Mouse (Mus musculus): ENCODE measurements around the gene Shld1.
A peak's percentile ranks its signal among the peaks of the same experiment; 100 is the strongest.

Shld1 gene

DNA sequence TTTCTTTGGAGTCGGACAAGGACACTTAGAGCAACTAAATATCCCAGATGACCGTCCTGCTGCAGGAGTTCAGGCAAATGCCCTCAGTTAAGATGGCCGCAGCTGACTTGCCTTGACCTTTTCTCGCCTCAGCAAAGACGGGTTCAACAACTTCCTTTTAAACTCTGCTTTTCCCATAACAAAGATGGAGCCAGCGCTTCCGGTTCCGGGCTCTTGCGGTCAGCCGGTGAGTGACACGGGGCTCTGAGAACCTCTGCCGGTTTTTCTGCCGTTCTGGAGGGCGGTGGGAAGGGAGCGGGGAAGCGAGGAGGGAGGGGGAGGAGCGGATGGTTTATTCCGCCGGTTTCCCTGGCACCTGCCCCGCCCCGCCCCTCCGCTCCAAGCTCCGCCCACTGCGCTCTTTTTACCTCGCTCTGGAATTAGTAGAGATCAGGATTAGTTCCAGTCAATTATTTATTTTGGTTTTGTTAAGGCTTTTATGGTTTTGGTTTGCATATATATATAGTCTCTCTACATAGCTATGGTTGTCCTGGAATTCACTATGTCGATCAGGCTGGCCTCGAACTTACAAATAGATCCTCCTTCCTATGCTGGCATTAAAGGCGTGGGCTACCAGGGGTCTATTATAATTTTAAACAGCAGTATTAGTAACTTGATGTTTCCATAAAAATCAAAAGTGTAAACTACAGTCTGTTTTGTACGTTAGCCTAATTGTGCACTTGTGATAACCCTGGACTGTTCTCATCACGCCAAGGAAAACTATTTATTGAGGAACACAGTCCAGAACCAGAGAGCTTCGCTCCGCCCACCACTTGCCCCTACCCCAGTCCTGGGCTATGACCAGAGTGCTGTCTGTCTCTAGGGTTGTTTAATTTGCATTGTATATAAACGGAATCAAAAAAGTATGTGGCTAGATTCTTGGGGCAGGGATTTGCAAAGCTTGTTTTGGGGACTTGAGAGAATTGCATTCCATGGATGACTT lies at the start of gene Shld1:
Gene Shld1 (plus strand): TSS at position 176 of the 982 bp plus-strand sequence.
- peak; percentile 89 for DNase-seq (ENCODE audit: low read depth, low spot score)

DNA sequence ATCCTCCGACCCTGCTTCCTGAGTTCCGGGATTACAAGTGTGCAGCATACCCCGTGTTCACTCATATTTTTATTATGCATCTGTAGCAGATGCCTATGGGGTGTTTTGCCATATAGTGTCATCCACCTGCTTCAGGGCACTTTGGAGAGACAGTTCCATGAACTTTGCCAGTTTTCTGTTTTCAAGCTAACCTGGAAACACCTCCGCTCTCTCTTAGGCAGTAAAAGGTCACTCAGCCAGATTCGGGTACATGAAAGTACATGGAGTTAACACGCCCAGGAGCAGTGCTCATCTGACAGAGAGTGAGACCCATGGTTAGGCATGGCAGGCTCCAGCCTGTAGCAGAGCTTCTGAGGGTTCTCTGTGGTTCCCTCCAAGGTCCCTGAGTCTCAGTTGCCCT lies 48.4 kb upstream of the Shld1 start:
- DNase-seq (ENCODE audit: low read depth, low spot score), result no peak

DNA sequence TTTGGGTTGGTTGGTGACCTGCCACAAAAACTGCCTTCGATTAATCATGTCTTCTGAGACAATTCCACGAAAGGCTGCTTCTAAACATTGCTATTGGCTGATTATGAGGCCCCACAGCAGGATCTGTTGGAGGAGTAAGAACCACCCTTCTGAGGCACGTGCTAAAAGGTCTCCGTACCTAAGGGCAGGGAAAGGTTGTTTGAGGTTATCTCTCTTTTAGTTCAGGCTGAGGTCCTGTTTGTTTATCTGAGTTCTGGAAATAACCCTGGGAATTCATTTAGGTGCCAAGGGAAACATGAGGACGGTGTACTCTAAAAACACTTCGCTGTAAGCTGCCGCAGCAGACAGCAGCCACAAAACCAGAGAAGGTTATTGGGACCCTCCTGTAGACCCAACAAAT lies 47.4 kb upstream of the Shld1 start:
- DNase-seq (ENCODE audit: low read depth, low spot score), result no peak

DNA sequence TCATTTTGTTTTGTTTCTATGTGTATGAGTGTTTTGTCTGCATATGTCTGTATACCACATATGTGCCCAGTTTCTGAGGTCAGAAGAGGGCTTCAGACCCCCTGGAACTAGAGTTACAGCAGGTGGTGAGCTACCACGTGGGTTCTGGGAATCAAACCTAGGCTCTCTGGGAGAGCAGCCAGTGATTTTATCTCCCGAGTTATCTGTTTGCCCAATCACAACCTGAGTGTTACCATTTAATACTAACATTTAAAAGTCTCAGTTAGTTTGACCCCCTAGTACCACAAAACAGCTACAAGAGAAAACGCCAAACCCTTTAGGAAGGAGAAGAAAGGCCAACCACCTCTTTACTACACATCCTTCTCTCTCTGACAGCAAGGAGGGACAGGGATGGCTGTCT lies 45.5 kb upstream of the Shld1 start:
- no peak for DNase-seq (ENCODE audit: low read depth, low spot score)

DNA sequence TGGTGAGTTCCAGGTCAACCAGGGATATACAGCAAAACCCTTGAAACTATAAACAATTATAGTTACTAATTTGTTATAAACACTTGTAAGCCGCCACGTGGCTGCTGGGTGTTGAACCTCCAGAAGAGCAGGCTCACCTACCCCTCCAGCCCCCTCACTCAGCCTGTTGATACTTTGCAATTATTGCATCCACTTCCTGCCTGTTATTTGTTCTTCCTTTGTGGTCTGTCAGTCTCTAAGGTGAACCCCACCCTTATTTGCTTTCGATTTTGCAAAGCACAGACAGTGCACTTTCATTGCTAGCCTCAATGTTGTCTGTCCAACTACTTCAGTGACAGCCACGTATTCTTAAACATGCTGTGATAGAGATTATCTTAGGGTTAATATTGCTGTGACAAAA lies 43.6 kb upstream of the Shld1 start:
- peak; percentile 85 for DNase-seq (ENCODE audit: low read depth, low spot score)

DNA sequence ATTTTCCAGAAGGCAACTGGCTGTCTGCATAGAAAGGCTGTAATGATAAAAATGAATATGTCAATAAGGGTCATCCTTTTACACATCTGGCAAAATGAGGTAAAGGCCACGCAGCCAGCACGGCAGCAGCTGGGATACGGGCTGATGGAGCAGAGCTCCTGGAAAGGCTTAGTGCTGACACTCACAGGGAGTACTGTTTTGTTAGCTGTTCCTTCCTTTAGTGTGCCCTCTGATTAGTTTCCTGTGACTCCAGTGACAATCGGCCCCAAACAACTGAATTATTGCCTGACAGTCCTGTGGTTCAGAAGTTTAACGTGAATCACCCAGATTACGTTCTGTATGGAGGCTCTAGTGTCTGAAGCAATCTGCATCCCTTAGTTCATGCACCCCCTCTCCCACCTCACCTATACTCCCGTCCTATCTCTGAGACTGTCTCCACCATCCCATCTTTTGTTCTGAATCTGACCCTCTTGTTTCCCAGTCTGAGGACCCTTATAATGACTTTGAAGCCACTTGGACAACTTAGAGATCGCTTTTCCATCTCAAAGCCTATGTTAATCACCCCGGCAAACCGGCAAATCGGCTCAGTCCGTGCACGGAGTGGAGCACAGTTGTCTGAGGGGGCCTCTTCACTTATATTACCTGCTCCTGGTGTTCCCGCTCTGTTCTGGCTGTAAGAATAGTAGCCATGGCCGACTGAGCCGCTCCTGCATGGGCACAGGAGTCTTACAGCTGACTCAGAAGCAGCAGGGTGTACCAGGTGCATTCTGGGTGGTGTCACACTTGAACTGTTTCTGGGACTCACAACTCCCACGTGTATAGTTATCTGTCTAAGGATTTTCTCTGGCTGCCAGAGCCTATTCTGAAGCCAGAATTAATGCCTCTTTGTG lies 39.6 kb upstream of the Shld1 start:
- no peak for DNase-seq (ENCODE audit: low read depth, low spot score)

DNA sequence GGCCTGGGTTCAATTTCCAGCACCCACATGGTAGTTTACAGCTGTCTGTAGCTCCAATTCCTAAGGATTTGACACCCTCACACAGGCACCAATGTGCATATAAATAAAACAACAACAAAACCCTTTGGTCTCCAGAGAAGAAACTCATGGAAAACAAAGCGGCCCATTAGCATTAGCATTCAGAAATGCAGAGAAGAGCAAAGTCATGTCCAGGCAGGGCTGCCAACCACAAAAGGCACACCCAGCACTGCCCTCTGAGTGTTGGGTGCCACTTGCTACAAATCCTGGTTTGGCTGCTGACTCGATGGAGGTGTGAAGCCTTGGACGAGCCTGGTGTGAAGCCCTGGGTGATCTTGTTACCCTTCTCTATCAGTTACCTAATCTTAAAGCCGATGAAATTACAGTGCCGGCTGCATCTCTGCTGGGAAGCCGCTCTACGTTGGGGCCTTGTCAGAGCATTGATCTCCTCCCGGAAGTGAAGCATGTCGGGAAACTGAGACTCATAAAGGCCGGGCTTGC lies 37.3 kb upstream of the Shld1 start:
- no peak for DNase-seq (ENCODE audit: low read depth, low spot score)

DNA sequence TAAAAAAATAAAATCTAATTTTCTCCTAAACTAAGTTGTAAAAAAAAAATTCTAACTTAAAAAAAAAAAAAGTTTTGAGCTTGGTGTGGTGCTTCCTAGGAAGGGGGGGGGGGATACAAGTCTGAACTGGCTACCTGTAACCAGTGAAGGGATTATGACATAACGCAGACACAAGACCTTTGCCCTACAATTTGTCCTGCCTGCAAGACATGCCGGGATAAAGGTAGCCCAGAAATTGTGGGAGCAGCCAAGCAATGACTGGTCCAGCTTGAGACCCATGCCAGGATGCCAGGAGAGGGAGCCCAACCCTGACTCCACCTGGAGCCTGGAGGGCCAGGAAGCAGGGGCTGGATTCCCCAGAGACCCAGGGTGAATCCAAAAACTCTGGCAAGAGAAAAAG lies 36.2 kb upstream of the Shld1 start:
- no peak for DNase-seq (ENCODE audit: low read depth, low spot score)

DNA sequence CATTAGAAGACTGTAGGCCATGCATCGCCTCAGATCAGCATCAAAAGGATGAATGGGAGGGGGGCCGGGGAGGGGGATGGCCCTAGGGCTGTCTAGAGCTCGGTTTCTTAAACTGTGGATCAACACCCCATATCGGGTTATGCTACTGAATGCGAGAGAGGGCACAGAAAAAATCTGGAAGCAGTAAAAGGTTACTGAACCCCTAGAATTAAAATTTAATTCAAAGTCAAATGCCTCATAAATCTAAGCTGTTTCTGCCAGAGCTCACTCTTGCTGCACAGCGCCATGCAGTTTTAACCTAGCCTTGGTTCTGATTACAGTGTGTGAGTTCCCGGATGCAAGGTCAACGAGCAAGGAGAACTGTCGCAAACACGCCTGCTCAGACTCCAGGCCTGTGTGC lies 34.3 kb upstream of the Shld1 start:
- no peak for DNase-seq (ENCODE audit: low read depth, low spot score)

DNA sequence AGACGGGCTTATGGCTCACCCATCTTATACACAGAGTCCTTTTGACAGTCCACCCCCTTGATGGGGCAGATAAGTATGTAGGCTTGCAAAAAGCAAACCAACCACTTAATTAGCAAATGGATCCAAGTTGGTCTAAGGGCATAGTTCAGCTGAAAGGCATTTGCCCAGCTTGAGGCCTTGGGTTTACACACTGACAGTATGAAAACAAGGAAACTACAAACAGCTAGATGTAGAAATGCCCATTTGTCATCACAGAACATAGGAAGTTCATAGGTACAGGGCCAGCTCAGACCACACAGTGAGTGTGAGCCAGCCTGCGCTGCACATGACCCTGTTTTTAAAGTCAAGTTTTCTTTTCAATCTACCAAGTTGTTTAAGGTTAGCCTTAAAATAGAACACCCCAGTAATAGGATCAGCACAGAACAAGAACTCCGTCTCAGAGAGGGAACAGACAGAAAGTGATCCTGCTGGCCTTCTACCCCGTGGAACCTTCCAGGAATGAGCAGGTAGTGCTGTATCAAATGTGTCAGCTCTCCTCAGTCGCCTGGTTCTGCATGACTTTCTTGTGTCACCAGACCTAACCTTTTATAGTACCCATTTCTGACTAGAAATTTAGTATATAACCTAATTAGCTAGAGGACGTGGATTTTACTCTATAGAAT lies 31.8 kb upstream of the Shld1 start:
- no peak for DNase-seq (ENCODE audit: low read depth, low spot score)

DNA sequence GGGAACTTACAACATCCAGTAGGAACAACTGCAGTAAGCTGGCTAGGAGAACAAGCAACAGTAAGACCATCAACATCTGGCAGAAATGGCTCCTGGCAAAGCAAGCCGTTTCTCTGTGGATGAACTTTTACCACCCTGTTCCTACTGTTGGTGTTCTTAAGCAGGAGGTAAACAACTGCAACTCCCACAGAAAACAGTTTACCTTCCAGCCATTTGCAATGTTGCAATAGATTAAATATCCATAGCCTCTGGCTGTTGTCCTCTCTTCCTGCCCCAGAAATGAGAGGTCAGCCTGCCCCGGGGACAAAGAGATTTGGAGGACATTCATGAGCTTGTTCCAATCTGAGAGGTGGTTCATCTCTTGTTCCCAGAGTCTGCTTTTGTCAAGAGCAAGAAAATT lies 29.5 kb upstream of the Shld1 start:
- no peak for DNase-seq (ENCODE audit: low read depth, low spot score)

DNA sequence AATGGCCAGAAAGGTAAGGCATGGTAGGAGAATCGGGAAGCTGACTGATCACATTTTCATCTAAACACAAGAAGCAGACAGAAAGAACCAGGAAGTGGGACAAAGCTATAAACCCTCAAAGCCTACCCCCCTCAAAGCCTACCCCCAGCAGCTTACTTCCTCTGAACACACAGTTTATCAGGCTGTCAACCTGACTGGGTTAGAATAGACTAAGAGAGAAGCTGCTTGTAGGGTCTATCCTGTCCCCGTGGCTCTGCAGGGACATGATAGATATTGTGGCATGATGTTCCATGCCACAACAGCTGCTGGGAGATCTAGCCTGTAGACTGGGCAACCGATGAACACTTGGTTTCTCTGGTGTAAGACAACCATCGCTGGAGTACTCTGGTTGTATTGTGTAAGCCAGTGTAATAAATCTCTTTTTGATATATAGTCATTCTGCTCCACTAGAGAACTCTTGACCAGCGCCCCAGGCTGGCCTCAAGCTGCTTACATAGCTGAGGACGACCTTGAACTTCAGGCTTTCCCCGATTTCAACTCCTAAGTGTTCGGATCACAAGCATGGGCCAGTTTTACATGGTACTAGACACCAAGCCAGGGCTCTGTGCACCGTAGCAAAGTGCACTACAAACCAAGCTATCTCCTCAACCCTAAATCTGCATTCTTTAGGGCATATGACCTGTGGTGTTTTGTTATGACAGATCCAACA lies 28.2 kb upstream of the Shld1 start:
- peak; percentile 19 for DNase-seq (ENCODE audit: low read depth, low spot score)

DNA sequence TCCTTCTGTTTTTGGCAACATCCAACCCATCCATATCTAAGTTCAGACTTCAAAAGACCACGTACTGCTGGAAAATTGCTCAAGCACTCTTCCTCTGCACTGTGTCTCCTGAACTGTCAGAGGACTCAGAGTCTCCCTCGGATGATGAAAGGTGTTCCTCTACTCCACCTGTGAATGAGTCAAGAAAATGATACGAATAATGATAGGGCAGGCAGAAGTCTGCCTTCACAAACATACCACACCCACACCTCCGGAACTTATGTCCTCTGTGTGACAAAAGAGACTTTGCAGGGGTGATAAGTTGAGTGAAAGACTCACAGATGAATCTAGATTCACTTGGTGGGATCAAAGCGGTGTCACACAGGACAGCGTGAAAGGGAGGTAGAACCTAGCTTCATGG lies 17.6 kb upstream of the Shld1 start:
- peak; percentile 66 for DNase-seq (ENCODE audit: low read depth, low spot score)

DNA sequence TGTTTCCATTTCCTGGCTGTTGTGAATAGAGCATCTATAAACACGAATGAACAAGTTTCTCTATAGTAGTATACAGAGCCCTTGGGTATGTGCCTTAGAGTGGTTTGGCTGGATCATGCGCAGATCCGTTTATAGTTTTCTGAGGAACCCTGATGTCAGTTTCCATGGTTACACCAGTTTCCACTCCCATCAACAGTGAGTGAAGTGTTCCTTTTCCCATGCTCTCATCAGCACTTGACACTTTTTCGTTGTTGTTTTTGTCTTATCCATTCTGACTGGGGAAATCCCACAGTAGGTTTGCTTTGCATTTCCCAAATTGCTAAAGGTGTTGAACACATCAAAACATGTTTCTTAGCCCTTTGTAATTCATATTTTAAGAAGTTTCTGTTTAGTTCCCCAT lies 16.4 kb upstream of the Shld1 start:
- DNase-seq (ENCODE audit: low read depth, low spot score), result peak; percentile 85

DNA sequence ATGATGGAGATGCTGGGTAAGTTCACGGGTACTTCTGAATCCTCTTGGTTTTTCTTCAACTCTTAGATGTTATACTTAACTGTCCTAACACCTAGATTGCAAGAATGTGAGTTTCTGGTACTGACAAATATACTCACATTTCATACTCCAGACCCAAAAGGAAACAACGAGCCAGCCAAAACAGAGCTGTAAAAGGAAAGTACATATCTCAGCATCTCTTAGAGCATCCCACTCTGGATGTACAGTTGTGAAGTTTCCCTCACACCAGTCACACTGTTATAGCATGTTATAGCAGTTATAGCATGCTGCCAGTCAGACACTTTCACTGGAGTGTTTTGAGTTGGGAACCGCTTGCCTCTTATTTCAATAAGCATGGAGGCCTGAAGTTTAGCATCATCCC lies 14.6 kb upstream of the Shld1 start:
- no peak for DNase-seq (ENCODE audit: low read depth, low spot score)

DNA sequence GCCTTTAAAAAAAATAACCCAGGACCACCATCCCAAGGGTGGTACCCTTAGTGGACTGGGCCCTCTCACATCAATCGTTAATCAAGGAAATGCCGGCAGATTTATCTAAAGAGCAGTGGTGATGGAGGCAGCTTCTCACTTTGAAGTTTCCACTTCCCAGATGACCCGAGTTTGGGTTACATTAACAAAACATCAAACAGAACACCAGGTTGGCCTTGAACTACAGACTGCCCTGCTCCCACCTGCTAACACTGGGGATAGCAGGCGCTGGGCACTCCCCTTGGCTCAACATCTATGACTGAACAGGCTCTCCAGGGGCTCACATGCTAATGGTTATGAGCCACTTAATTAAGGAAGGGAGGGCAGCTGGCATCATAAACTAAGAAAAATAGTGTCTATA lies 10.6 kb upstream of the Shld1 start:
- DNase-seq (ENCODE audit: low read depth, low spot score), result no peak

DNA sequence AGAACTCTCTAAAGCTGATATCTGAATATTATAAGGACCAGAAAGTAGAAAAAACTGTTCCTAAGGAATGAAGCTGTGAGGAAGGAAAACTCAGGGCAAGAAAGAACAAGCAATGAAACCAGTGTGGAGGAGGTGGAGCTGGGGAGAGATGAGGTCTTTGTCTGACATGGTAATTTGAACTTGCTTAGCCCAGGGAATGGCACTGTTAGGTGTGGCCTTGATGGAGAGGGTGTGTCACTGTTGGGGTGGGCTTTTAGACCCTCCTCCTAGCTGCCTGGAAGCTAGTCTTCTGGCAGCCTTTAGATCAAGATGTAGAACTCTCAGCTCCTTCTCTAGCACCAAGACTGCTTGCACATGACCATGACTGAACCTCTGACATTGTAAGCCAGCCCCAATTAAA lies 1.7 kb upstream of the Shld1 start:
- no peak for DNase-seq (ENCODE audit: low read depth, low spot score)

DNA sequence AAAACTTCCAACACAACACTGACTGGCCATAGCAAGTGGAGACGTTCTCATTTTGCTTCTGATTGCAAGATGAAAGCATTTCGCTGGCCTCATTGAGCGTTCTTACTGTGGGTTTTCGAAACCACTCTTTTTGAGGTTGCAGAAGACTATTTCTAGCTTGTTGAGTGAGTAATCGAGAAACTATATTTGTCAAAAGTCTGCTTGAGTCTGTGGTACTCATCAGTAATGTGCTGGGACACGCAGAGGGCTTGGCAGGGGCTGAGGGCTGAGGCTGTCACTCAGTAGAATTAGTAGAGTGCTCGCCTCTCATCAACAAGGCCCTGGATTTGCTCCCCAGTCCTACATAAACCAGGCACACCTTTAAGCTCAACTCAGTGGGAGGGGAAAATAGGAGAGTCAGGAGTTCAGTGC lies 1.9 kb downstream of the Shld1 start:
- peak; percentile 71 for DNase-seq (ENCODE audit: low read depth, low spot score)

DNA sequence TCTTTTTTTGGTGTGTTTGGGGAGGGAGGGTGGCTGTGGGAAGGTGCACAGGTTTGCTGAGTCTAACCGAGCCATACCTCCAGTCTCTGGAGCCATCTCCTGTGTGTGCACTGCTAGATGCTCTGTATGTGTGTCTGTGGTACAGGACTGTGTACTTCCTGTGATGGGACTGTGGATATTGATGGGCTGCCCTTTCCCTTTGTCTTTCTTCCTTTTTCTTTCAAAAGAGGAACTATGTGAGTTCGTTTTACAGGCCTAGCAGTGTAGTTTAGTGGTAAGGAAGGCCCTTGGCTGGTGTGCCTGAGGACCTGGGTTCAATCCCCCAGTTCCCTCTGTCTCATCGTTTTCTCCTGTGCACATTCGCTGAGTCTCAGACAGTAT lies 2.4 kb downstream of the Shld1 start:
- peak; percentile 53 for DNase-seq (ENCODE audit: low read depth, low spot score)

DNA sequence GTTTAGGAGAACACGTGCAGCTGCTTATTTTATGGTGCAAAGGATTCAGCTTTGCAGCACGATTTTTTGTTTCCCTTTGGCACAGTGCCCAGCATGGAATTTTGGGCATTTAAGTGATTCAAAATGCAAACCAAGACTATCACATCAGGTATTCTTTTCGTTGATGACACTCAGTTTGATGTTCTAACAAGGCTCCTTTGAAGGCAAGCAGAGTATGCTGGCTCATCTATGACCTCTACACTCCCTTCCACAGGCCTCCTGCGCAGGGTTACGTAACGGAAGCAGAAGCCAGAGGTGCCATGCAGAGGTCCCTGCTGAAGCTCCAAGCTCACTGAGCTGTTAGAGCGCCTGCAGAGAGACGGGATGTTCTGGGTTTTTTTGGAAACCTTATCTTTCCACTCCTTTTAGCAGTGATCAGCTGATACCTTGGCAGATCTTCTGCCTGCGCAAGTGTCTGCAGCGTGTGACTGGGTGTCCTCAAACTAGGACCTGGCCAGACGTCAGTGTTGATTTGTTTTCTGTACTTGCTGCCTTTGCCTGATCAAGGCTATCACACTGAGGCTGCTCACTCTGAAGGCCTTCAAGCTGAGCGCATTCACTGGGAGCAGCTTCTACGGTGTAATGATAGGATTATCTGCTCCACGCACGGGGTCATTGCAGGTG lies 3.0 kb downstream of the Shld1 start:
- DNase-seq (ENCODE audit: low read depth, low spot score), result peak; percentile 25

DNA sequence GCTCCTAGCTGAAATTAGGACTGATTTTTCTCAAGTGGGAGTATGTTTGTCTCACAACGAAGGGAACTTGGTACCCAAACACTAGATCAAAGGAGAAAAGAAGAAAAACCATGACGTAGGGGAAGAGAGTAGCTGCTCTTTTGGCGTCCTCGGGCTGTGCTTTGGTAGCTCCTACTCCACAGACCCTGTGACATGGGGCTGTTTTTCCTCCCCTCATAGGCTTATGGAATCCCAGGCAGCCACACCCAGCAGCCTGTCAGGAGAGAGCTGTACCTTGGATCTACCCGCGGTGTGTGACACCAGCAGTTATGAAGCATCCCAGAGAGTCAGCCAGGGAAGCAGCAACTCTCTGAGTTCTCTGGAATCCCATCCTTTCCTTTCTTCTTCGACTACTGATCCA lies 5.0 kb downstream of the Shld1 start:
- DNase-seq (ENCODE audit: low read depth, low spot score), result peak; percentile 82

All from CD4-positive helper T cell, adult 2 months (primary cell).